Mouse (Mus musculus) G1E (cell line): ENCODE measurements around the gene Ptcra.

Experiments
- CTCF ChIP-seq: IDR thresholded peaks from 2 replicates; pipeline ENCODE4 v1.5.1; 2012; ENCODE audit warnings: low read depth, low read length, inconsistent platforms, mixed read lengths
- GATA1 ChIP-seq: IDR thresholded peaks from 2 replicates; pipeline ENCODE4 v1.6.1; 2012; ENCODE audit warnings: borderline replicate concordance, low read length, inconsistent platforms, mixed read lengths
- GATA2 ChIP-seq: IDR thresholded peaks from 2 replicates; pipeline ENCODE4 v1.6.1; 2012; ENCODE audit warnings: low read depth, low read length, inconsistent platforms, borderline replicate concordance
- POLR2AphosphoS5 ChIP-seq: IDR thresholded peaks from 2 replicates; pipeline ENCODE4 v1.6.1; 2012; ENCODE audit warnings: low read depth, low read length, inconsistent platforms; ENCODE audit not compliant: insufficient replicate concordance
- TAL1 ChIP-seq: conservative IDR thresholded peaks from 2 replicates; pipeline ENCODE4 v1.6.1; 2012; ENCODE audit warnings: low read depth, low read length, inconsistent platforms, mixed read lengths

DNA sequence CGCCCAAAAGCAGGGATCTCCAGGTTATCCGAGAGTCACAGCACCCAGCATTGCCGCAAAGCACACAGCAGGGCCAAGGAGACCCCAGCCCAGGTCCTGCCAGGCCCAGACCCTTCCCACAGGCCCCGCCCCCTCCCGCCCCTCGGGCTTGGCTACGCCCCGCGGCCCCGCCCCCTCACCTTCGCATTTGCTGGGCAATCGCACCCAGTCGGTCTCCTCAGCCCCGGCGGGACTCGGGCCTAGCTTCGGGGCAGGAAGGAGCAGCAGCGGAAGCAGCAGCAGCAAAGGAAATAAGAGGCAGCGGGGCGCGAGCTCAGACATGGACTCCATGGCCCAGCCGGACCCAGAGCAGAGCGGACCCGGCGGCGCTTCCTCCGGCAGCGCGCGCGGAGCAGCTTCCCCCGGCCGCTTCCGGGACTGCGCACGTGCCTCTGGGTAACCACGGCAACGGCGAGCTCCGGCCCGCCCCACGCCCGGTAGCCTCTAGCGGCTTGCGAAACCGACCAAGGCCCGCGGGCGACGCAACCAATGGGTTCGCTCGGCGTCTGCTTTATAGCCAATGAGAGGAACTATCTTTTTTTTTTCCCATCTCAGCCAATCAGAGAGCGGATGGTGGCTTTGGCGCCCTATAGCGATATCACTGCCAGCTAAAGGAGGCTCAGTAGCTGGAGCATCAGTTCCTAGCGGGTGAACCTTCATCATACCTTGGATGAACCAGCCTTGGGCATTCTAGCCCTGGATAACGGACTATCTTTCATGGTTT is 11.5 kb downstream of the Ptcra start, which contains the start of gene Cnpy3:
- TF ChIP-seq CTCF (no peak), GATA2 (no peak), TAL1 (no peak), GATA1 (no peak), POLR2AphosphoS5 (no peak)
